Mouse (Mus musculus) embryonic fibroblast, embryonic 13.5 days (primary cell): ENCODE data around the gene Dtx2.

Experiments
- CTCF ChIP-seq: IDR thresholded peaks from 2 replicates; pipeline ENCODE4 v1.5.1; 2011; ENCODE audit warnings: mild to moderate bottlenecking, control low read depth, low read length, moderate library complexity, borderline replicate concordance; ENCODE audit not compliant: insufficient read depth
- POLR2A ChIP-seq: IDR thresholded peaks from 2 replicates; pipeline ENCODE4 v1.6.1; 2011; ENCODE audit warnings: low read depth, mild to moderate bottlenecking, control low read depth, low read length, moderate library complexity

- TF ChIP-seq POLR2A (no peak), CTCF (no peak)
These were observed 78.5 kb downstream of the Dtx2 start for GRCm38 (mm10) chr5:136073051-136073450.
